Mouse (Mus musculus): ENCODE measurements around the gene Dact3.

DNA sequence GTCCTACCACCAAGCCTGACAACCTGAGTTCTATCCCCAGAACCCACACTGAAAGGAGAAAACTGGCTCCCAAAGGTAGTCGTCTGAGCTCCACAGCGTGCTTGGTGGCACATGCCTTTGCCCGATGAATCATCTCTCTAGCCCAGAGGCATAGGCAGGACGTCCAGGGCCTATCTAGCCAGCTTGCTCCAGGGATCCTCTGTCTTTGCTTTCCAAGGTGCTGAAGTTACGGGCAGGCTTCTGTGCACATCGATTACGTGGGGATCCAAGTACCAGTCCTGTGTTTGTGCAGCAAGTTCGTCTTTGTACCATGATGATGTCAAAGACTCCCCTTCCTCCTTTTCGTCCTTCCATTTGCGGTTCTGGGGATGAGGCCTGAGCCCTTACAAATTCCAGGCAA is 3.5 kb upstream of the Dact3 start:
- no peak for TF ChIP-seq CTCF (IDR thresholded peaks at IDR 0.05; ENCODE audit: borderline replicate concordance, insufficient read depth, low read length)
- TF ChIP-seq POLR2A (IDR thresholded peaks at IDR 0.05; ENCODE audit: low read depth, low read length) = no peak
